Mouse (Mus musculus): Measurements from ENCODE around the gene Aebp1.

DNA sequence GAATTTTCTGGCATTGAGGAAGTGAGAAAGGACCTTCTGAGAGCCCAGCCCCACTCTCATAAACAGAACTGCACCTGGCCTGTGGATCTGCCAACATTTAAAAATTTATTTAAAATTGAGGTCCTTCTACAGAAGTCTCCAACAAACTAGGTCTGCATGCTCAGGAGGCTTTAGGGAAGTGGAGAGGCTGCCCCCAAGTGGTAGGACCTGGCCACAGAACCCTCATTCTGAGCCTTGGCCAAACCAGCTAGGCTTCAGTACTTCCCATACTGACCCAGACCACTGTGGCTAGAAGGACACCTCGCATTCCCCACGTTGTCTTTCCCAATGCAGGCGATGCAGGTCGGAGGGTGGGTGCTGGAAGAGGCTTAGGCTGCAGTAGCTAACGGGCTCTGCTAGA, 50.9 kb downstream of the Aebp1 start:
- TF ChIP-seq MAX (IDR thresholded peaks at IDR 0.05; ENCODE audit: low read depth) (no peak), POLR2A (IDR thresholded peaks at IDR 0.05; ENCODE audit: insufficient read length, low read depth) (no peak), E2F4 (IDR thresholded peaks at IDR 0.05; ENCODE audit: insufficient read depth) (no peak), REST (IDR thresholded peaks at IDR 0.05; ENCODE audit: insufficient read depth, insufficient read length) (no peak), MYOD1 (IDR thresholded peaks at IDR 0.05; ENCODE audit: control insufficient read depth in 1 of 3, insufficient read length in 2 of 3, low read depth in 2 of 3) (no peak), MYOG (IDR thresholded peaks at IDR 0.05; ENCODE audit: control insufficient read depth in 1 of 3, insufficient read depth in 1 of 3, insufficient read length in 2 of 3, low read depth in 2 of 3) (no peak)

Measured in myocyte (in vitro differentiated cells).